Mouse (Mus musculus) forebrain, embryonic 13.5 days (tissue): Measurements from ENCODE around the gene Dscaml1. TPM values are rescaled to one million over a fixed set of nuclear protein-coding genes. Genes with fewer than 3 reads are reported as not detected.
A peak's percentile ranks its signal among the peaks of the same experiment; 100 is the strongest.

ENCODE experiments used
- ATAC-seq: fragments of 200-750 bp; cut with Nextera tagmentation; 2 replicates; pipeline ENCODE4 v1.8.0; 2017
- H3K27ac ChIP-seq: fragments of 300-500 bp; sonication (generic); 2 replicates; pipeline ENCODE4 v1.5.1; 2015; ENCODE audit warnings: inconsistent platforms, mild to moderate bottlenecking, moderate library complexity
- H3K27me3 ChIP-seq: fragments of 300-500 bp; sonication (generic); 2 replicates; pipeline ENCODE4 v1.6.1; 2015; ENCODE audit warnings: mild to moderate bottlenecking, inconsistent platforms
- H3K36me3 ChIP-seq: fragments of 300-500 bp; sonication (generic); 2 replicates; pipeline ENCODE4 v1.6.1; 2015; ENCODE audit warnings: mild to moderate bottlenecking, inconsistent platforms; ENCODE audit not compliant: poor library complexity, severe bottlenecking
- H3K4me1 ChIP-seq: fragments of 300-500 bp; sonication (generic); 2 replicates; pipeline ENCODE4 v1.6.1; 2015; ENCODE audit warnings: inconsistent platforms
- H3K4me2 ChIP-seq: fragments of 300-500 bp; sonication (generic); 2 replicates; pipeline ENCODE4 v1.6.1; 2015; ENCODE audit warnings: inconsistent platforms, mild to moderate bottlenecking, moderate library complexity
- H3K4me3 ChIP-seq: fragments of 300-500 bp; sonication (generic); 2 replicates; pipeline ENCODE4 v1.5.1; 2015; ENCODE audit warnings: mild to moderate bottlenecking, inconsistent platforms
- H3K9ac ChIP-seq: fragments of 300-500 bp; sonication (generic); 2 replicates; pipeline ENCODE4 v1.6.1; 2015; ENCODE audit warnings: mild to moderate bottlenecking, inconsistent platforms
- H3K9me3 ChIP-seq: fragments of 300-500 bp; sonication (generic); replicated peaks from 2 replicates; pipeline ENCODE4 v1.6.1; 2016; ENCODE audit warnings: inconsistent platforms
- WGBS: fragments of 180-500 bp; shearing (Covaris S2); methylation state at CpG from one replicate; pipeline ENCODE4 v1.1.7; 2015; 5-methylcytosine and 5-hydroxymethylcytosine counted together
- polyA plus RNA-seq: library from polyadenylated mRNA; unstranded; fragments of >200 nt; fragmentation: Nextera tagmentation; extraction: Ambion mirVana; gene quantifications from 2 replicates; pipeline ENCODE4 v1.2.1, GENCODE M21; 2015

Dscaml1 gene
- polyA plus RNA-seq, 1 experiment from 2014 or later: 9.6 TPM

GRCm38 (mm10) chr9:45412700-45413477, 13.5 kb upstream of the Dscaml1 start:
- Histone ChIP-seq H3K4me2 (no peak overlapping the region), H3K27ac (no peak overlapping the region), H3K9me3 (no peaks in the 10 kb centered on the region), H3K4me1 (peaks cover 9% of the 10 kb centered on the region), H3K4me3 (no peak overlapping the region), H3K27me3 (peaks cover 9% of the 10 kb centered on the region), H3K36me3 (no peaks in the 10 kb centered on the region), H3K9ac (no peak overlapping the region)
- WGBS: 76% methylated on average over 4 of the region's 4 CpGs
- no peak for ATAC-seq

DNA sequence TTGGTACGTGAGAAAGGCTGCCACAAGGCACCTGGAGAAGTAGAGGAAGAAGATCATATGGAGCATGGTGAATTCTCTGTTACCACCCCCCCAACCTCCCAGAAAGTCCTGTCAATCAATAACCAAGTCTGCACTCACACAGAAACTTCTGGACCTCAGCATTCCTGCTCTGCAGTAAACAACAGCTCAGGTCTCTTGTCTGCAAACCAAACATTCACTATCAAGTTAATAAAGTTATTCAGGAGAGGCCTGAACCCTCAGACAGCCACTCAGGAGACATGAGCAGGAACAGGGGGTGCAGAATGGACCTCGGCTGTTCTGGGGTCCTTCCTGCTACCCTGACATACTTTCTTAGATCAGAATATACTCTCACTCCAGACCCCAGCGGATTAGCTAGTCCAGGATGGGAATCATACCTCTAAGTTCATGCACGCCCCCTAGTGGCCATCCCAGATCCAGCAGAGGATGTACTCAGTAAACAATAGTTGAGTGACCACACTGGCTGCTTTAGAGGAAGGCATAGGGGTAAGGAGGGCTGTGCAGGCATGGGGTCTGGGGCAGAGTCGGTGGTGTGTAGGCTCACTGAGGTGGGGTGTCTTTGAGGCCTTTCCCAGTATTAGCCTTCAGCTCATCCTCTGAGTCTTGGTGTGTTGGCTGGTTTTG, 12.8 kb upstream of the Dscaml1 start:
- no peak overlapping the region for H3K27ac ChIP-seq
- peaks cover 9% of the 10 kb centered on the region for H3K27me3 ChIP-seq
- H3K4me1 ChIP-seq: peaks cover 6% of the 10 kb centered on the region
- H3K4me2 ChIP-seq: no peak overlapping the region
- no peaks in the 10 kb centered on the region for H3K36me3 ChIP-seq
- no peaks in the 10 kb centered on the region for H3K9me3 ChIP-seq
- no peak for ATAC-seq
- no peak overlapping the region for H3K9ac ChIP-seq
- 57% methylated on average over 5 of the region's 5 CpGs for WGBS
- H3K4me3 ChIP-seq: no peak overlapping the region

DNA sequence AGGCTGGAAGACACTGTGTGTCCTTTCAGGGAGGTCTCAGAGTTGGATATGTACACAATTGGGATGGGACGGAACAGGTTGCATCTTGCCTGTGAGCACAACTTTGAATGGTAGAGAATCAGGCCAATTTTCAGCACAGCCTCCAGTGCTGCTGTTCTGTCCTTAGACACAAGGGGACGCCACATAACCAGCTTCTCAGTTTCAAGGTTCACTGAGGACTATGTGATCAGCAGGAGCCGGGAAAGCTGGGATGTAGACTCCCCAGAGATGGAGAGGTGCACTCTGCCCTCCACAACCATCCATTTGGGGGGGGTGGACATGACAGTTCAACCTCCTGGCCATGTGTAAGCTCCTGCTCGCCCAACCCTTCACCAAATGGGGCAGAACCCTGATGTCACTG, 10.5 kb upstream of the Dscaml1 start:
- Histone ChIP-seq H3K4me3 (no peak overlapping the region), H3K27ac (no peak overlapping the region), H3K27me3 (0 out of 2 replicates have a peak, but pooled peaks cover 4% of the 10 kb centered on the region), H3K9ac (no peak overlapping the region), H3K4me2 (no peak overlapping the region), H3K4me1 (peaks cover 6% of the 10 kb centered on the region), H3K36me3 (no peaks in the 10 kb centered on the region), H3K9me3 (no peaks in the 10 kb centered on the region)
- no peak for ATAC-seq
- WGBS: 35% methylated on average over 4 of the region's 4 CpGs

- H3K4me2 ChIP-seq: no peak overlapping the region
- H3K4me3 ChIP-seq: no peak overlapping the region
- no peaks in the 10 kb centered on the region for H3K27me3 ChIP-seq
- H3K9ac ChIP-seq: no peak overlapping the region
- no peak overlapping the region for H3K27ac ChIP-seq
- H3K36me3 ChIP-seq: no peaks in the 10 kb centered on the region
- H3K9me3 ChIP-seq: no peaks in the 10 kb centered on the region
- no peak for ATAC-seq
- H3K4me1 ChIP-seq: peaks cover 3% of the 10 kb centered on the region
- WGBS: 34% methylated on average over 8 of the region's 8 CpGs
These were observed 9.2 kb upstream of the Dscaml1 start for GRCm38 (mm10) chr9:45417245-45417644.

DNA sequence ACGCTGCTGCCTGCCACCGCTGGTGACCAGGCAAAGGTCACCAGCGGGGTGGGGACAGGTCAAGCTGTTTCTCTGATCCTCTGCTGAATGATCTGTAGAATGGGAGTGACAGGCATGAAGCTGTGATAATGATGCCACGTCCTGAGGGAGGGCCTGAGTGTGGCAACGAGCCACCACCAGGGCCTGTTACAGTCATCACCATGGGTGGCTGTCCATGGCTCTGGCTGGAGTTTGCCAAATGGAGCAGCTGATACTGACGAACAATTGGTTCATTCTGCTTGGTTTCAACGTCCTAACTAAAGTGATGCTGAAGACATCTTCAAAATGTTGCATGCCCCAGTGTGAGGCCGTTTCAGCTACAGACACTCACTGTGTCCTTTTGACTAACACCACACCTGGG, 8.2 kb upstream of the Dscaml1 start:
- Histone ChIP-seq H3K36me3 (no peaks in the 10 kb centered on the region), H3K4me2 (no peak overlapping the region), H3K4me3 (no peak overlapping the region), H3K27me3 (no peaks in the 10 kb centered on the region), H3K9ac (no peak overlapping the region), H3K4me1 (no peaks in the 10 kb centered on the region), H3K27ac (no peak overlapping the region), H3K9me3 (no peaks in the 10 kb centered on the region)
- no peak for ATAC-seq
- 72% methylated on average over 8 of the region's 8 CpGs for WGBS

DNA sequence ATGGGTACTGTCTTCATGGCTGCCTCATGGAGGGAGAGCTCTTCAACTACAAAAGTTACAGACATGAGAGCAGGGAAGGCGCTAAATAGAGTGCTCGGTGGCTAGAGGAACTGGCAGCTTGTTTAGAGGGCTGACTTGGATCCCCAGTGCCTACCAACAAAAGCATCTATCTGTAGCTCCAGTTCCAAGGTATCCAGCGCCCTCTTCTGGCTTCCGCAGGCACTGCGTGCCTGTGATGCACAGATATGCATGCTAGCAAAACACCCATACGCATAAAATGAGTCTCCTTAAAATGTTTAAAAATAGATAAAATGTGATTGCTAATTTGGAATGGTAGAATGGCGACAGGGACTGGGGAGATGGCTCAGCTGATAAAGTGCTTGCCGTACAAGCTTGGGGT, 5.2 kb upstream of the Dscaml1 start:
- Histone ChIP-seq H3K27me3 (no peaks in the 10 kb centered on the region), H3K36me3 (no peaks in the 10 kb centered on the region), H3K4me3 (no peak overlapping the region), H3K4me1 (no peaks in the 10 kb centered on the region), H3K27ac (no peak overlapping the region), H3K4me2 (no peak overlapping the region), H3K9me3 (no peaks in the 10 kb centered on the region), H3K9ac (no peak overlapping the region)
- ATAC-seq: no peak
- 64% methylated on average over 8 of the region's 8 CpGs for WGBS

DNA sequence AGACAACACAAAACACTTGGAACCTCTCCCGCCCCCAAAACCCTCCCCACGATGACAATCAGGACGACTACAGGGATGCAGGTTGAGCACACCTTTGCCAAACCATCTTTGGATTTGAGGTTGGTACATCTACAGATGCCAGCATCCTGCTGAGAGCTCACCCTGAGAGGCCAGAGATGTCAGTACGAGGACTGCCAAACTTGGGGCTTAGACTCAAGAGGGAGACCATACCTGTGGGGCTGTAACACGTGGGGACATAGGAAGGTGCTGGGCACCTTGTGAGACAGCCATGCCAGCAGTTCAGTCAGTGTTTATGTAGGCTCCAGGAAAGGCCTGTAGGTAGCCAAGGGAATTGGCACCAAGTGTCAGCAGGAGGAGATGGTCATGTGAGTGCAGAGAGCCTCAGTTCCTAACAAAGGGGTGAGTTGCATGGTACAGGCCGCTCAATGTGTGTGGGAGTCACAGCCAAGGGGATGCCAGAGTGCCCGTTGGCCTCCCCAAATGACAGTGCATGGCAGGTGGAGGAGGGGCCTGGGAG, 3.6 kb upstream of the Dscaml1 start:
- Histone ChIP-seq H3K4me2 (no peak overlapping the region), H3K4me3 (no peak overlapping the region), H3K27me3 (0 out of 2 replicates have a peak, but pooled peaks cover 8% of the 10 kb centered on the region), H3K27ac (no peak overlapping the region), H3K9ac (no peak overlapping the region), H3K9me3 (no peaks in the 10 kb centered on the region), H3K36me3 (no peaks in the 10 kb centered on the region), H3K4me1 (no peaks in the 10 kb centered on the region)
- no peak for ATAC-seq
- 79% methylated on average over 7 of the region's 7 CpGs for WGBS

- ATAC-seq: no peak
- Histone ChIP-seq H3K4me1 (peaks cover 53% of the 10 kb centered on the region), H3K27ac (no peak overlapping the region), H3K36me3 (no peaks in the 10 kb centered on the region), H3K9ac (no peak overlapping the region), H3K4me3 (no peak overlapping the region), H3K27me3 (peaks cover 49% of the 10 kb centered on the region), H3K4me2 (peak overlapping the region; percentile 85; the same call in 1 of the 2 replicates), H3K9me3 (no peaks in the 10 kb centered on the region)
- WGBS: 33% methylated on average over 5 of the region's 5 CpGs
These were observed 3.0 kb downstream of the Dscaml1 start for GRCm38 (mm10) chr9:45429392-45429791.

DNA sequence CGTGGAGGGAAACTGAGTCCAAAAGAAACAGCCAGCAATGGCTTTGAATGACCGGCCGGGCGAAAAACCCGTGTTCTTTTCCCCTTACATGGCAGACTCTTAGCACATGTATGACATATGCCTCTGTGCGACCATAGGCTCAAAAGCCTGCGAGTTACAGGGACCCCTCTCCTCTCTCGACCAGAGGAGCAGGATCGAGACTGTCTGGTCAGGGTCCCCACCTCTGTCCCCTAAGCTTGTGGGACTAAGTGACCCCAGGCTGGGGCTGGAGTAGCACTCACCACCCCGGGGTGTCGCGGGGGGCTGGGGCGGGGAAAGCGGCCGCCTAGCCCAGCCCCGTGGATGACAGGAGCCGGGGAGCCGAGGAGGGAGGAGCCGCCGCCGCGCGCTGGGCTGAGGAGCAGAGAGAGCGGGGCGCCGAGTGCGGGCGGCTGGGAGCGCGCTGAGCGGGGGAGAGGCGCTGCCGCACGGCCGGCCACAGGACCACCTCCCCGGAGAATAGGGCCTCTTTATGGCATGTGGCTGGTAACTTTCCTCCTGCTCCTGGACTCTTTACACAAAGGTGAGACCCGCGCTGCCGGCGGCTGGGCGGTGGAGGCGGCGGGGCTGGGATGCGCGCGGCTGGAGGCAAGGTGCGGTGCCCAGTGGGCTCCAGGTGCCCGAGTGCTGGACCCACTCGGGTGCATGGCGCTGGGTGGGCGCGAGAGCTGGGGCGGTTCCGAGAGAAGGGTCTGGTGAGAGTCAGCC, 3.7 kb downstream of the Dscaml1 start:
- Histone ChIP-seq H3K9me3 (no peaks in the 10 kb centered on the region), H3K4me1 (peaks cover 60% of the 10 kb centered on the region), H3K4me3 (peak overlapping the region; percentile 69), H3K27me3 (peaks cover 49% of the 10 kb centered on the region), H3K9ac (peak overlapping the region; percentile 84), H3K27ac (peak overlapping the region; percentile 65), H3K36me3 (no peaks in the 10 kb centered on the region), H3K4me2 (peak overlapping the region; percentile 85)
- peak; percentile 65 for ATAC-seq
- 2% methylated on average over 49 of the region's 54 CpGs for WGBS

DNA sequence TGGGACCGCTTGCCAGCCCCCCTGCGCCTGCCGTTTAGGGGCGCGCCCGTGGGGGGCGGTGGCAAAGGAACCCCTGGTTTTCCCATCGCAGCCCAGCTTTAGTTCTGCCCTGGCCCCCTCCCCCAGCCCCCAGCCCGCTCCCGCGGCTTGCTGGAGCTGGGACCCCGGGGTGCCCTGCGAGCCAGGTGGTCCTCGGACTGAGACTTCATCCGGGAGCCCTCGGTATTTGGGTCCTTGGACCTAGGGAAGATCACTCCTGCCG, 4.2 kb downstream of the Dscaml1 start:
- no peaks in the 10 kb centered on the region for H3K36me3 ChIP-seq
- peak overlapping the region; percentile 65 for H3K27ac ChIP-seq
- no peaks in the 10 kb centered on the region for H3K9me3 ChIP-seq
- WGBS: 0% methylated on average over 17 of the region's 17 CpGs
- ATAC-seq: peak; percentile 28; the same call in 1 of the 2 replicates
- H3K4me3 ChIP-seq: peak overlapping the region; percentile 69
- H3K27me3 ChIP-seq: peaks cover 49% of the 10 kb centered on the region
- H3K9ac ChIP-seq: peak overlapping the region; percentile 84
- H3K4me2 ChIP-seq: peak overlapping the region; percentile 85
- H3K4me1 ChIP-seq: peaks cover 65% of the 10 kb centered on the region

DNA sequence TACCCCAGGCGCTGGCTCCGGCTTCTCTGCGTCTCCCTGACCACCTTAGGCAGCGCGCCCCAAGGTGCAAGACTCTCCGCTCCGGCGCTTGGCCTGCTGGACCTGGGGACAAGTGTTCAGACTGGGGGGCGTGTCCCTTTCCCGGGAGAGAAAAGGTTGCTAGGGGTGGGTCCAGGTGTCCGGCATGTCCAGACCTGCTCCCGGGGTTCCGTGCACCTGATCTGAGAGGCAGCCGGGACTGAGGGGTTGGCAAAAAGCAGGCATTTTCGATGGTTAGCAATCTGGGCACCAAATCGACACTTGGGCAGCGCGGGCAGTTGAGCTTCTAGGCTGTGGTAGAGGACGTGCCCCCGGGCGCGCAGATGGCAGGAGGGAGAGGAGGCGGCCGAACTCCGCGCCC, 4.7 kb downstream of the Dscaml1 start:
- no peak for ATAC-seq
- Histone ChIP-seq H3K4me1 (peaks cover 70% of the 10 kb centered on the region), H3K9me3 (no peaks in the 10 kb centered on the region), H3K36me3 (no peaks in the 10 kb centered on the region), H3K9ac (peak overlapping the region; percentile 84), H3K27ac (peak overlapping the region; percentile 37), H3K4me3 (peak overlapping the region; percentile 69), H3K4me2 (peak overlapping the region; percentile 85), H3K27me3 (peaks cover 49% of the 10 kb centered on the region)
- WGBS: 2% methylated on average over 26 of the region's 26 CpGs

- H3K9ac ChIP-seq: peak overlapping the region; percentile 84
- WGBS: 31% methylated on average over 12 of the region's 12 CpGs
These were observed 6.2 kb downstream of the Dscaml1 start for GRCm38 (mm10) chr9:45432639-45433038.

More at GRCm38 (mm10) chr9:45432639-45433038, 6.2 kb downstream of the Dscaml1 start:
- H3K27ac ChIP-seq: peak overlapping the region; percentile 91
- no peaks in the 10 kb centered on the region for H3K9me3 ChIP-seq
- H3K4me3 ChIP-seq: peak overlapping the region; percentile 69
- peak; percentile 57 for ATAC-seq
- H3K36me3 ChIP-seq: no peaks in the 10 kb centered on the region
- H3K4me1 ChIP-seq: peaks cover 85% of the 10 kb centered on the region
- H3K27me3 ChIP-seq: peaks cover 41% of the 10 kb centered on the region
- peak overlapping the region; percentile 85 for H3K4me2 ChIP-seq
